Mouse (Mus musculus) retina, embryonic 14.5 days (tissue): Measurements from ENCODE around the gene Stxbp1.
A peak's percentile ranks its signal among the peaks of the same experiment; 100 is the strongest.

Experiments
- DNase-seq: peaks from one replicate; pipeline ENCODE4 v3.0.0-alpha.2; 2015; ENCODE audit warnings: low spot score

Gene Stxbp1

DNA sequence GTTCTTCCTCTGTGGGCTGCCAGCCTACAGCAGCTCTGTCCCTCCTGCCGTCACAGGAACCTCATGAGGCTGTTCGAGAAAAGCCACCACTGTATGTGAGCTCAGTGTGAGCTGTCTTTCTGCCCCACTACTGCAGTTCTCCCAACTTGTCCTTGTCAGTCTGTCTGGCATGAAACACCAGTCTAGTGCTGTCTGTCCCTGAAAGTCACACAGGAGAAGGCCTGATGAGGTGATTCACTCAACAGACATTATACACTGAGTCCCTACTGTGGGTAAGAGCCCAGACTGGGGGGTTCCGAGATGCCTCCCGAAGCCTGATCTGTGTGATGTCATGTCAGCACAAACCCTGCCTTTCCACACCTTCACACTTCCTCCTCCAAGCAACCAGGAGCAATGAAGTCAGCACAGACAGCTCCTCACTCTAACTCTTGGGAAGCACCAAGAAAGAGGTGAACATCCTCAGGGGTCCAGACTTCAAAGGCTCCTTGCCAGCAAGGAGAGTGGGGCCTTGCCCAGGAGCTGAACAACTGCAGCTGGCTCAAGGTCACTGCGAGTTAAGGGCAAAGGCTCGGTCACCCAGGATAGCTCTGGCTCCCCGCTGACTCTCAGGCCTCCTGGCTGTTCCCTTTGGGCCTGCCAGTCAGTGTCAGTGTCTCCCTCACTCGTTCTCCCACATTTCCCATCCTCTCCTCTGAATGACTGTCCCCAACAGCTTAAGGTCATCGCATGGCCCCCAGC is 8.7 kb downstream of the Stxbp1 start:
- DNase-seq, result no peak

- no peak for DNase-seq
Observed at GRCm38 (mm10) chr2:32835588-32835987, 11.5 kb downstream of the Stxbp1 start.

DNA sequence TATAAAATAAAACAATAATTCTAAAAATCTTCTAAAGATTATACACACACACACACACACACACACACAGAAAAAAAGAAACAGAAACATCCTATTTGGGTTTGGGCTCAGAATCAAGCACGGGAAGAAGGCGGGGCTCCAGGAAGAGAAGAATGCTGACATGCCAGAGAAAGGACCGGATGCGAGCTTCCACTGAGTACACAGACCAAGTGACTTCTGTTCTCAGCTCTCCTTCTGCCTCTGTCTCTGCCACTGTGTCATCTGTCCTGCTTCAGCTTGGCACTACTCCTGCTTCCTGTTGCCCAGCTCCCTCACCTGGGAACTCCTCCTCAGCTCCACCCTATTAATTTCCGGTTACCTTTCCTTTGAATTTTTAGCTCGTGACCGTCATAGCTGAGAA is 12.5 kb downstream of the Stxbp1 start:
- DNase-seq, result no peak

- DNase-seq, result no peak
Observed at GRCm38 (mm10) chr2:32828979-32829676, 17.9 kb downstream of the Stxbp1 start.

GRCm38 (mm10) chr2:32825796-32826195 is 21.2 kb downstream of the Stxbp1 start:
- DNase-seq, result no peak

DNA sequence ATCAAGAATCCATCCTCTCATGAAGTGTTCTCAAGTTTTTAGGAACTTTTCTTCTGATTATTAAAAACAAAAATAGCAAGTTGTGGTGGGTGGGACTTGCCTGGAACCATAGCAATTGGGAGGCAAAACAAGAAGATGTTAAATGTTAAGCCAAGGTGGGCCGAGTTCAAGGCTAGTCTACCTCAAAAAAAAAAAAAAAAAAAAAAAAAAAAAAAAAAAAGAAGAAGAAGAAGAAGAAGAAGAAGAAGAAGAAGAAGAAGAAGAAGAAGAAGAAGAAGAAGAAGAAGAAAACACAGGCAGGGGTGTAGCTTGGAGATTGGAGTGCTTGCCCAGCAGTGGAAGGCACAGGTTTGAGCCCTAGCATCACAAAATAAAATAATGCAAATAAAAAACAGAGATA is 22.3 kb downstream of the Stxbp1 start:
- DNase-seq, result no peak

- peak; percentile 72 for DNase-seq
Observed at GRCm38 (mm10) chr2:32824181-32824580, 22.9 kb downstream of the Stxbp1 start.

DNA sequence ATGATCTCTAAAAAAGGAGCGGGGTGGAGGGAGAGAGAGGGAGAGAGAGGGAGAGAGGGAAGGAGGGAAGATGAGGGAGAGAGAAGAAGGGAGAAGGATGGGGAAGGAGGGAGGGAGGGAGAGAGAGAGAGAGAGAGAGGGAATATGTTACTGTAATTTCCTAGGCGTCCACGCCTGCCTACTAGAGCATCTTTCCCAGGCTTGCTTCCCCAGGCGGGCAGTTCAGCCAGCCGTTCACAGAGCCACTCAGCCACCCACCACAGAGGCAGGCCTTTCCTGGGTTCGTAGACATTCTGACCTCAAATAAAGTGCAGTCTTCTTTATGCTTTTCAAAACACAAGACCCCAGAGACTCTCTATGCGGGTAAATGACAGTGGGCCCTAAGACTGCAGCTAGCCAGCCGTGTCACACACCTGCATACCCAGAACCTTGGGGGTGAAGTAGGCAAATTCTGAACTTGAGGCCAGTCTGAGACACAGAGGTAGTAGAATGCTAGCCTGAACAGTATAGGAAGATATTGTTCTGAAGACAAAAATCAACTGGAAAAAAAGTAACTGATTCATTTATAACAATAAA is 23.4 kb downstream of the Stxbp1 start:
- peak; percentile 47 for DNase-seq

- DNase-seq, result peak; percentile 80
Observed at GRCm38 (mm10) chr2:32823153-32823552, 23.9 kb downstream of the Stxbp1 start.

GRCm38 (mm10) chr2:32822643-32823042 is 24.4 kb downstream of the Stxbp1 start:
- no peak for DNase-seq

- peak; percentile 66 for DNase-seq
Observed at GRCm38 (mm10) chr2:32821041-32821802, 25.8 kb downstream of the Stxbp1 start.

DNA sequence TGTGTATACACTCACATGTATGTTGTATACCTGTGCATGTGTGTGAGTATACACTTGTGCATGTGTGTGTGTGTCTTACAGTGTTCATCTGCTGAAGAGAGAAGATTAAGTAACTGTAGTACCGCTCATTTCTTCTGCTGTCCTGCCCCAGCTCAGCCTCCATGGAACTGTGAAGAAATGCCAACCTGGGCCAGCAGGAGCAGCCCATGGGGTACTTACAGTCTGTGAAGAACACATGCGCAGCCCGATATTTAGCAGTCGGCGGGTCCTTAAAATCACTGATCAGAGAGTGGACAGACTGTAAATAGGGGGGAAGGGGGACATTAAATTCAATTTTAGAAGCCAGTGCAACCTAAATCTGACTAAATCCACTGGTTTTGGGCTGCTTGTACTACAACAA is 28.8 kb downstream of the Stxbp1 start:
- no peak for DNase-seq

DNA sequence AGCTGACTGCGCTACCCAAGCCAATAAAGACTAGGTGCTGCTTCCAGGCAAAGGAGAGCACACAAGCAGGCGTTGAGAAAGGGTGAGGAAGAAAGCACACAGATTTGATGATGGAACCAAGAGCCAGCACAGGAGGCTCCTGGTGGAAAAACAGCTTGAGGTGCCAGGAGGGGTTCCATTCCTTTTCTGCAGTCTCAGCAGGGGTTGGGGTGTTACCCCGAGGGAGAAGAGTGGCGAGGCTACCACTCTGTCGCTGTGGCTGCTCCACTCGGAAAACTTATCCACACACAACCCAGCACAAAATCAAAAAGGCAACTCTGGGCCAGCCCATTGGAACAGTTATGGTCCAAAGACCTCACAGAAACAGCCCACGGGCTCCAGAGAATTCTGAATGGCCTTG is 29.5 kb downstream of the Stxbp1 start:
- DNase-seq, result no peak

DNA sequence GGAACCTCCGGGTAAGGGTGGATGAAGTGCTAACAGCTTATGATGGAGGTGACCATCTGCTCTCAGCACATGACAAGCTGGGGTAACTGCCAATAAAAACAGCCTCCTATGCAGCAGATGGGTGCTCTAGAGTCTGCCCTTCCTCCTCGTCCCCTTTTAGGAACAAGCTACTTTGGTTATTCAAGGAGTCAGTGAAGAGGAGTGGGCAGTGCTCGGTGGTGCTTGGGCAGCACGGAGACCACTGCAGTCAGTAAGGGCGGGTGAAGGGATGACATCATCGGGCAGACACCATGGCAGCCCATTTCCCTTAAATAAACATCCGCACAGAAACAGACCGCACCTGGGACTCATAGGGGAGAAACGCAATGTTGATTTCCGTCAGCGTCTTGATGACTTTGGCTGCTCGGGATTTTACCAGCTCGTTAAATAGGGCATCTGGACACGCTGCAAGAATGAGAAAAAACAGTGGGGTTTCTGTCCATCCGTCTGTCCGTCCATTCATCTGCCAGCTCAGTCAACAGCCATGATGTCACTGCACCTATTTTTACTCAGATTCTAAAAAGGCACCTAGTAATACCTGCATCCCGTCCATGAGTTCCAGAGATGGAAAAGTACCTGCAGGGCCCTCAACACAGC is 30.0 kb downstream of the Stxbp1 start:
- DNase-seq, result peak; percentile 55

DNA sequence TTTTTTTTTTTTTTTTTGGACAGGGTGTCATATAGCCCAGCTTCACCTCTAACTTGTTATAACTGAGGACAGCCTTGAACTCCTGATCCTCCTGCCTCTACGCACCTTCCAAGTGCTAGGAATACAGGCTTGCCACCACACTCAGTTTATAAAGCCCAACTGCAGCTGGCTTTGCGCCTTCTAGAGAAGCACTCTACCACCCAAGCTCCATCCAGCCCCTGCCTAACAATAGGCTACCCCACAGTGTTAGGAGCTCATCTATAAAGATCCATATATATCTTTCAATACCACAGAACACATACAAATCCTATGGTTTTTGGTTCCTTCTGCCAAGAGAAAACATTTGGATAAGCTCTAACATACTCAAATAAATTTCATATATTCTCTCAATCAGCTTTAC is 30.5 kb downstream of the Stxbp1 start:
- DNase-seq, result no peak

DNA sequence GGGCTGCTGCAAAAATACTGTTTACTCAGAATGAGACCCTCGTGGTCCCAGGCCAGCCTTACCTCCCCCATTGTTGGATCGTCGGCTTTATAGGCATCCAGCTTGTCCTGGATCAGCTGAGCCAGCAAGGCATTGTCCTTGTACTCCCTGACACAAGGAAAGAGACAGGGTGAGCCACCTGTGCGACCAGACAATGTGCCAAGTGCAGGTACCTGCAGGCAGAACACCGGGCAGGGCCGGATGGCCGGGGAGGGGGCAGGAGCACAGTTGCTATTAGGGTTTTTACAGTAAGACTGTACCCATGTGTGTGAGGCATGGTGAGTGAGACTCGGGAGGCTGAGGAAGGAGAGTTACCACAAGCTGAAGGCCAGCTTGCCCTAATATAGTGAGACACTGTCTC is 35.1 kb downstream of the Stxbp1 start:
- DNase-seq, result no peak

DNA sequence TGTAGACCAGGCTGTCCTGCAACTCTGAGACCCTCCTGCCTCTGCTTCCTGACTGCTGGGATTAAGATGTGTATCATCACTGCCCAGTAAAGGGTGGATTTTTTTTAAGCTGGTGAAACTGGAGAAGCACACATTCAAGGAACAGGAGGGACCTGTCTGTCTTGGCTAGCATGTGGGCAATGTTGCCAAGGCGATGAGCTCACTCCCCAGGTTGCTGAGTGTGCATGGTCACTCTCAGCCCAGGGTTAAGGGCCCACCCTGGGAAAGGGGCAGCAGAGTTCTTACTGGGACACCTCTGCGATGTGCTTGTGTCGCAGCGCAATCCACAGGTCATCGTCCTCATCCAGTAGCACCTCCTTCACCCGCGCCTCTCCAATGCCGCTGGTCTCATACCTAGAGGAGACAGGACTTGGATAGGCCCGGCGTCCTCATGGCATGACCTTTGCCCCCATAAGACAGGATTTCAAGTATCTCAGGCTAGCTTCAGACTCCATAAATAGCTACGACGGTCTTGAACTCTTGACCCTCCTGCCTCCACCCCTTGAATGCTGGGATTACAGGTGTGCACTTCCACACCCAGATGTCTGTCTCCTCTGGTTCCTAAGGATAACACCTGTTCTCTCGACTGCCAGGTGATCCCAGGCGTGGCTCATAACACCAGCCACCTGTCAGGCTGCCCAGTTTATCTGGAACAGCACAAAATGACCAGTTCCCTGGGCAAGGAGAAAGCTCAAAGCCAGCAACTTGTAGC is 38.1 kb downstream of the Stxbp1 start:
- DNase-seq, result no peak

DNA sequence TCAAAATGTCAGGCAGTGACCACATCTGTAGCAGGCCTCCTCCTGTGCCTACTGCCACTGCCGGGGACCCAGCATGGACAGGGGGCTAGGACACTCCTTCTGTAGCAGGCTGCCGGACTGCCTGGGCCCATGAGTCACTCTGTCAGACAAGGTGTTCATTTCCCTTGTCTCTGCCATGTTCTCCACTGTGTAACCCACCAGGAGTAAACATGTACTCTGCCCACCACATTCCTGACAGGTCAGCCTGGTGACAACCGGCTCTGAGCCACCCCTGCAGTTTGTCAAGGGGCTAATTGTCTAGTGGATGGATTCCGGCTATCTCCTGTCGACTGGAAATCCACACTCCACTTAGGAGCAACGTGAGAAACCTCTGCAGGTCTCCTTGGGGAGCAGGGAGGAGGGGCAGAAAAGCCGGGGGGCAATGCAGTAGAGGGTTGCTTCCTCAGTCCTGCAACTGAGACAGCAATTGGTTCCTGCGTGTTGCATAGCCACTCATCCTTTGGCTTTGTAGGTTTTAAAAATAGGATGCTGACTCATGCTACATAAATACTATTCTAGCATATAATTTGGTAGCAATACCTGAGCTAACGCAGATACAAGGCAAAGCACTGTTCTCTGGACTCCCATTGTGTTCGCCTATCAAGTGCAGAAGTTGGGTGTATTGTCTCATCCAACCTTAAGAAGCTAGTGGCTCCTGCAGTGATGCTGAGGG is 48.6 kb downstream of the Stxbp1 start:
- DNase-seq, result no peak

- no peak for DNase-seq
Observed at GRCm38 (mm10) chr2:32795748-32796418, 51.2 kb downstream of the Stxbp1 start.

GRCm38 (mm10) chr2:32791297-32791696 is 55.7 kb downstream of the Stxbp1 start:
- no peak for DNase-seq
